Mouse (Mus musculus) urinary bladder, postnatal 14 days (tissue): ENCODE data around the gene Nup205.
A peak's percentile ranks its signal among the peaks of the same experiment; 100 is the strongest.

Source experiments
- DNase-seq: peaks from one replicate; pipeline ENCODE4 v3.0.0; 2021; ENCODE audit warnings: low spot score

Nup205 gene

GRCm38 (mm10) chr6:35251807-35252476 lies 74.7 kb downstream of the Nup205 start:
- DNase-seq, result no peak

- DNase-seq, result peak; percentile 91
These were observed 75.5 kb downstream of the Nup205 start for GRCm38 (mm10) chr6:35252477-35253346.

GRCm38 (mm10) chr6:35253474-35253873 lies 76.3 kb downstream of the Nup205 start:
- DNase-seq, result no peak

GRCm38 (mm10) chr6:35254136-35254904 lies 77.1 kb downstream of the Nup205 start:
- no peak for DNase-seq

GRCm38 (mm10) chr6:35255017-35255416 lies 77.8 kb downstream of the Nup205 start:
- DNase-seq, result no peak

- DNase-seq, result peak; percentile 83
These were observed 79.5 kb downstream of the Nup205 start for GRCm38 (mm10) chr6:35256691-35257090.

- DNase-seq, result no peak
These were observed 80.5 kb downstream of the Nup205 start for GRCm38 (mm10) chr6:35257626-35258190.

GRCm38 (mm10) chr6:35258922-35259321 lies 81.7 kb downstream of the Nup205 start:
- DNase-seq, result no peak

- DNase-seq, result no peak
These were observed 82.3 kb downstream of the Nup205 start for GRCm38 (mm10) chr6:35259526-35259925.

GRCm38 (mm10) chr6:35260531-35260930 lies 83.3 kb downstream of the Nup205 start:
- DNase-seq, result no peak

- no peak for DNase-seq
These were observed 88.5 kb downstream of the Nup205 start for GRCm38 (mm10) chr6:35265580-35266278.

GRCm38 (mm10) chr6:35268711-35269110 lies 91.5 kb downstream of the Nup205 start:
- DNase-seq, result no peak

- DNase-seq, result no peak
These were observed 92.4 kb downstream of the Nup205 start for GRCm38 (mm10) chr6:35269643-35270042.

- no peak for DNase-seq
These were observed 94.1 kb downstream of the Nup205 start for GRCm38 (mm10) chr6:35271094-35271855.

- DNase-seq, result no peak
These were observed 94.9 kb downstream of the Nup205 start for GRCm38 (mm10) chr6:35271868-35272765.

GRCm38 (mm10) chr6:35273391-35274082 lies 96.3 kb downstream of the Nup205 start:
- DNase-seq, result peak; percentile 25

GRCm38 (mm10) chr6:35277903-35278587 lies 100.8 kb downstream of the Nup205 start:
- DNase-seq, result no peak

- DNase-seq, result no peak
These were observed 102.1 kb downstream of the Nup205 start for GRCm38 (mm10) chr6:35279306-35279705.
